Mouse (Mus musculus) embryonic facial prominence, embryonic 13.5 days (tissue): Measurements from ENCODE around the gene Phactr1. TPM values are rescaled to one million over a fixed set of nuclear protein-coding genes. Genes with fewer than 3 reads are reported as not detected.
"Not testable (repeated sequence)": the region's sequence is repeated elsewhere in the genome, so short reads cannot be mapped to it uniquely, and the experiment has no call there.

ENCODE experiments used
- ATAC-seq: fragments of 200-750 bp; cut with Nextera tagmentation; 2 replicates; pipeline ENCODE4 v1.8.0; 2017; ENCODE audit warnings: low read depth; ENCODE audit not compliant: insufficient number of reproducible peaks, insufficient read depth, low FRiP score, low TSS enrichment
- H3K27ac ChIP-seq: fragments of 300-500 bp; sonication (generic); 2 replicates; pipeline ENCODE4 v1.5.1; 2015; ENCODE audit warnings: moderate library complexity, mild to moderate bottlenecking, inconsistent platforms
- H3K27me3 ChIP-seq: fragments of 300-500 bp; sonication (generic); 2 replicates; pipeline ENCODE4 v1.6.1; 2015; ENCODE audit warnings: mild to moderate bottlenecking, inconsistent platforms
- H3K36me3 ChIP-seq: fragments of 300-500 bp; sonication (generic); 2 replicates; pipeline ENCODE4 v1.6.1; 2015; ENCODE audit warnings: mild to moderate bottlenecking, inconsistent platforms
- H3K4me1 ChIP-seq: fragments of 300-500 bp; sonication (generic); 2 replicates; pipeline ENCODE4 v1.6.1; 2015; ENCODE audit warnings: inconsistent platforms
- H3K4me2 ChIP-seq: fragments of 300-500 bp; sonication (generic); 2 replicates; pipeline ENCODE4 v1.6.1; 2015; ENCODE audit warnings: moderate library complexity, mild to moderate bottlenecking, inconsistent platforms
- H3K4me3 ChIP-seq: fragments of 300-500 bp; sonication (generic); 2 replicates; pipeline ENCODE4 v1.5.1; 2015; ENCODE audit warnings: mild to moderate bottlenecking, inconsistent platforms
- H3K9ac ChIP-seq: fragments of 300-500 bp; sonication (generic); 2 replicates; pipeline ENCODE4 v1.6.1; 2015; ENCODE audit warnings: mild to moderate bottlenecking, inconsistent platforms
- H3K9me3 ChIP-seq: fragments of 300-500 bp; sonication (generic); 2 replicates; pipeline ENCODE4 v1.6.1; 2016; ENCODE audit warnings: inconsistent platforms
- WGBS: fragments of 180-500 bp; shearing (Covaris S2); methylation state at CpG from one replicate; pipeline ENCODE4 v1.1.7; 2015; ENCODE audit warnings: mixed read lengths; 5-methylcytosine and 5-hydroxymethylcytosine counted together
- polyA plus RNA-seq: library from polyadenylated mRNA; unstranded; fragments of >200 nt; fragmentation: Nextera tagmentation; extraction: Ambion mirVana; gene quantifications from 2 replicates; pipeline ENCODE4 v1.2.1, GENCODE M21; 2015

Phactr1 gene
- polyA plus RNA-seq, 1 experiment from 2014 or later = 13.2 TPM

DNA sequence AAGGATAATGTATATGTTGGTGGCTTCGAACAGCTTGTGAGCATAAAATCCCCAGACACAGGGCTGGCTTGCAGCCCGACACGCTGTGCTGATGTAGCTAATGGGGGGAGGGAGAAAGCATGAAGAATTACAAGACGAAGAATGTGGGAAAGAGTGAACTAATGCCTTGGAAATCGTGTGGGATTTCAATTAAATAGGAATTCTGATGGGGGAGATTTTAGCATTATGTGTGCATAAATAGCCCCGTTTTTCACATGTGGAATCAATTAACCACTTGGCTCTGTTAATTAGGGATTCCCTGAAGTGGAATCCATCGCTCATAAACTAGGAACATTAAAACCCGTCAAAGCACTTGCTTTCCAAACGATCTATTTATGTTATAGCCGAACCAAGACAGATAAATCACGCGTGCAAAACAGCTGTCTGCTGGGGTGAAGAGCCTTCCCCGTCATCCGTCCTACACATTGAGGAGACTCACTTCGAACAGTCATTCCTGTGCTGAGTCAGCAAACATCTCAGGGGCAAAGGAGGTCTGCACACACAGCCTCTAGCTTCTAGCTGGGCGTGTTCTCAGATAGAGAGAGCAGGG is 254.2 kb downstream of the Phactr1 start:
- Histone ChIP-seq H3K9me3 (0 out of 2 replicates have a peak, but pooled peaks cover 4% of the 10 kb centered on the region), H3K9ac (no peak overlapping the region), H3K4me2 (peak overlapping the region; percentile 45), H3K4me1 (peaks cover 26% of the 10 kb centered on the region), H3K36me3 (no peaks in the 10 kb centered on the region), H3K27me3 (no peaks in the 10 kb centered on the region), H3K4me3 (no peak overlapping the region), H3K27ac (no peak overlapping the region; the same call in 1 of the 2 replicates)
- ATAC-seq = no peak
- WGBS = 25% methylated on average over 16 of the region's 16 CpGs

DNA sequence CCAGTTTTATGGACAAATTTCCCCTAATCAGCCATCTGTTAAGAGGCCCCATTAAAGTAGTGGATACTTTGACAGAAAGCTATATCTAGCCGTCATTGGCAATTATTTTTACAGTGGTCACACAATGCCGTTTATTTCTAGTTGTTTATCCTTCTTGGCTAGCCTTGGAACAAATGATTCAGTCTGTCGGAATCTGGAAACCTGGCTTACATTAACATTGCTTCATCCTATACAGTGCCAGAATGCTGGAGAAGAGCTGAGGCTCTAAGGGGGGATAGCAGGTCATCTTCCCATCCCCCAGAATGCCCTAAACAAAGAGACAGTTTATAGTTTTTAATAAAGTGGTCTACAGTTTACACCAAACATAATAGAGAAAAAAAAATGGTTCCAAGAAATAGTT is 257.4 kb downstream of the Phactr1 start:
- no peak overlapping the region for H3K4me2 ChIP-seq
- H3K4me1 ChIP-seq = peaks cover 12% of the 10 kb centered on the region
- H3K4me3 ChIP-seq = no peak overlapping the region
- H3K9ac ChIP-seq = no peak overlapping the region
- no peaks in the 10 kb centered on the region for H3K36me3 ChIP-seq
- no peaks in the 10 kb centered on the region for H3K27me3 ChIP-seq
- no peak for ATAC-seq
- WGBS = 65% methylated on average over 3 of the region's 3 CpGs
- H3K9me3 ChIP-seq = no peaks in the 10 kb centered on the region
- H3K27ac ChIP-seq = no peak overlapping the region

DNA sequence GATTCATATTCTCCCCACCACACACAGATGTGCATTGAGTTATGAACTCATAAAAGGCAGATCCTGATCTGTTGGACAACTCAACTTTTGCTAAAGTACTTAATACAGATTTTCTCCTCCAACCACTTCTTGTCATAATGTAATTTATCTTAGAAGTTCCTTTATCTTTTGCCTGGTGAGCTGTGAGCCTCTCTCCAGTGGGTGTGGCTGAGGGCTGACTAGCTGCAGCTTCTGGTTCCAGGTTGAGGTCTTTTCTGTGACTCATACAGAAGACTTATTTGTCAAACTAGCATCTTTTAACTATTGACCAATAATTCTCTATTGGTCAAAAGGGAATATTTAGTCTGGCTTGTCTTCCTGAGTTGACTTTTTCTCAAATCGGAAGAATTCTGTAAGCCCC is 257.9 kb downstream of the Phactr1 start:
- H3K27ac ChIP-seq = no peak overlapping the region
- ATAC-seq = no peak
- H3K27me3 ChIP-seq = no peaks in the 10 kb centered on the region
- no peaks in the 10 kb centered on the region for H3K9me3 ChIP-seq
- H3K4me1 ChIP-seq = peaks cover 12% of the 10 kb centered on the region
- H3K36me3 ChIP-seq = no peaks in the 10 kb centered on the region
- no peak overlapping the region for H3K4me2 ChIP-seq
- 89% methylated on average over 1 of the region's 1 CpGs for WGBS
- no peak overlapping the region for H3K9ac ChIP-seq
- H3K4me3 ChIP-seq = no peak overlapping the region

DNA sequence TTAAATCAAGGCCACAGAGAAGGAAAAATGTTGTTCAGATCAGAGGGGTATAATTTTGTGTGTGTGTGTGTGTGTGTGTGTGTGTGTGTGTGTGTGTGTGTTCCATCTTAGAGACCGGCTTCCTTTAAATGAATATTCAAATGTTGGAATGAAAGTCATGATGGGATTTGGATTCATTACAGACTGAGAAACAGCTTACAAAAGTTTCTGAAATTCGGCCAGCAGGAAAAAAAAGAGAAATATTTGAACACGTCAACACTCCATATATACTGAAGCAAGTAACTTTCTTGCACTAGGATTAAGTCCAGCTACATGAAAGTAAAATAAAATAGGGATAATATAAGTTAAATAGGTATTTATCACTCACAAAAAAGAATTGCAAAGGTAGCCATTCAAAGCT is 259.8 kb downstream of the Phactr1 start:
- no peak overlapping the region for H3K9ac ChIP-seq
- H3K36me3 ChIP-seq = no peaks in the 10 kb centered on the region
- no peak overlapping the region for H3K27ac ChIP-seq
- H3K4me3 ChIP-seq = no peak overlapping the region
- H3K4me1 ChIP-seq = no peaks in the 10 kb centered on the region
- WGBS = 75% methylated on average over 3 of the region's 3 CpGs
- no peaks in the 10 kb centered on the region for H3K9me3 ChIP-seq
- no peaks in the 10 kb centered on the region for H3K27me3 ChIP-seq
- ATAC-seq = no peak
- H3K4me2 ChIP-seq = no peak overlapping the region

DNA sequence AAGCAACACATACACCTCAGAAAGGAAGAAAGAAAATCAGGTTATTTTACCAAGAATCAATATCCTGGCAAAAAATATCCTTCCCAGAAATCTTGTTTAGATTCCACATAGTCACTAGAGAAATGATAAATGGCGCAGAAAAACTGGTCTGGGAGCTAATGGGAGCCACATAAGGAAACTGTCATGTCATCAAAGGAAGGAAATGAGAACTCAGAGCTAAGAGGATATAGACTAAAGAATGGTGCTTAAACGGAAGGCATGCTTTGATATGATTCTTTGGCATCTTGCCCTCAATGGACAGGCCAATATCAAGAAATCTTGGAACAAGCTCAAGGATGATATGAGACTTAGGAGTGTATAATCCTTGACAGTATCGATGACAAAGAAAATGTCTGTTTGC is 263.7 kb downstream of the Phactr1 start:
- Histone ChIP-seq H3K4me3 (no peak overlapping the region), H3K9ac (no peak overlapping the region), H3K9me3 (no peaks in the 10 kb centered on the region), H3K4me2 (no peak overlapping the region), H3K4me1 (peaks cover 3% of the 10 kb centered on the region; the same call in 1 of the 2 replicates), H3K27me3 (no peaks in the 10 kb centered on the region), H3K36me3 (no peaks in the 10 kb centered on the region), H3K27ac (no peak overlapping the region)
- 66% methylated on average over 3 of the region's 3 CpGs for WGBS
- ATAC-seq = no peak

DNA sequence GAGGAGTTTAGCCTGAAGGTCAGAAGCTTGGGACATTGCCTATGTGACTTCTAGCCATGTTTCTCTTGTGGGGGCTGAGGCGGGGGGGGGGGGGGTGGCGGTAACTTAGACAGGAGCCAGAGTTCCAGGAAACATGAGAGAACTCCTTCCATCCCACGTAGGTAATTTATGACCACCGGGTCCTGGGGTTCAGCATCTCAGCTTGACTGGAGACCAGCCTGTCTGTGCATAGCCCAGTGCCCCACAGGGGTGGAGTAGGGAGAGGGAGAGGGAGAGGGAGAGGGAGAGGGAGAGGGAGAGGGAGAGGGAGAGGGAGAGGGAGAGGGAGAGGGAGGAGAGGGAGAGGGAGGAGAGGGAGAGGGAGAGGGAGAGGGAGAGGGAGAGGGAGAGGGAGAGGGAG is 264.8 kb downstream of the Phactr1 start:
- H3K27ac ChIP-seq, H3K9me3 ChIP-seq, H3K4me3 ChIP-seq, H3K4me2 ChIP-seq, ATAC-seq, H3K36me3 ChIP-seq, H3K4me1 ChIP-seq, H3K27me3 ChIP-seq, H3K9ac ChIP-seq: not testable (repeated sequence)
- WGBS = 60% methylated on average over 4 of the region's 4 CpGs

DNA sequence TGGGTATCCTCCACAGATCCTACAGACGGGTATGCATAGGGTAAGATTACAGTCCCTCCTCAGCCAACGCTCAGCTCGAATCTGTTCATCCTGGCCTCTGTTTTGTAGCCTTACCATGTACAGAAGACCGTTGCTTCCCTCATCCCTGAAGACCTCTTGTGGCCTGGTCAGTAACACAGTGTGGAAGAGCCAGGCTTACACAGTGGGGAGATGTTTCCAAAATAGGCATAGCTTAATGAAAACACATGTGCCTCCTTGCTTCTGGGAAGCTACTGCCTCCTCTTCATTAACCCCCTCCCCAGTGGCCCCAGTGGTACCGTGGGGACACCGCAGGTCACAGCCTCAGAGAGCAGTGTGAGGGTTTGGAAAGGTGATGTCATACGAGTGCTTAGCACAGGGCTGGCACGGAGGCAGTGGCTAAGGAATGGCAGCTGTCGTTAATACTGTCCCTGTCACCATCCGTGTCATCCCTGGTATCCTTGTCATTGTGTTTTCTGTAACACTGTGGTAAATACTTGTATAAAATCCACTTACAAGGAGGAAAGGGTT is 268.4 kb downstream of the Phactr1 start:
- 0 out of 2 replicates have a peak, but pooled peaks have one; percentile 32 for ATAC-seq
- no peaks in the 10 kb centered on the region for H3K9me3 ChIP-seq
- H3K27me3 ChIP-seq = no peaks in the 10 kb centered on the region
- no peak overlapping the region for H3K27ac ChIP-seq
- H3K9ac ChIP-seq = no peak overlapping the region
- no peak overlapping the region for H3K4me2 ChIP-seq
- 63% methylated on average over 10 of the region's 10 CpGs for WGBS
- no peak overlapping the region for H3K4me3 ChIP-seq
- H3K36me3 ChIP-seq = no peaks in the 10 kb centered on the region
- peaks cover 16% of the 10 kb centered on the region; the same call in 1 of the 2 replicates for H3K4me1 ChIP-seq

DNA sequence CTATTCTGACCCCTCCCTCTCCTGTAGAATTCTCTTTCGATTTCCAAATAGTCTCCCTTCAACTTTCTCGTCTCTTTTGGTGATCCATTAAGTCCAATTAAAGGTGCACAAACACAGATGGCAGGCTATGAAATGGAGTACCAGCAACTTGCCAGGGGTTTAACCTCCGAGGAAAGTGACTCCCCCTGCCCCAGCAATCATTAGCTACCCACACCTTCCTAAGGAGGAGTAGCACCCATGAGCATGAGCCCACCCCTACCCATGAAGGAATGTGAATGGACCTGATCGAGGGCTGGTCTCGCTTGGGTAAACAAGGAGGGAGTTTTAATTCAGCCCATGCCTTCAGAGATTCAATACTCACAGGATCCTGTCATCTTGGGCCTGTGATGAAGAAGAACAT is 268.9 kb downstream of the Phactr1 start:
- Histone ChIP-seq H3K4me1 (peaks cover 16% of the 10 kb centered on the region; the same call in 1 of the 2 replicates), H3K4me3 (no peak overlapping the region), H3K9me3 (no peaks in the 10 kb centered on the region), H3K4me2 (no peak overlapping the region), H3K27me3 (no peaks in the 10 kb centered on the region), H3K27ac (no peak overlapping the region), H3K36me3 (no peaks in the 10 kb centered on the region), H3K9ac (no peak overlapping the region)
- 64% methylated on average over 5 of the region's 5 CpGs for WGBS
- ATAC-seq = no peak

DNA sequence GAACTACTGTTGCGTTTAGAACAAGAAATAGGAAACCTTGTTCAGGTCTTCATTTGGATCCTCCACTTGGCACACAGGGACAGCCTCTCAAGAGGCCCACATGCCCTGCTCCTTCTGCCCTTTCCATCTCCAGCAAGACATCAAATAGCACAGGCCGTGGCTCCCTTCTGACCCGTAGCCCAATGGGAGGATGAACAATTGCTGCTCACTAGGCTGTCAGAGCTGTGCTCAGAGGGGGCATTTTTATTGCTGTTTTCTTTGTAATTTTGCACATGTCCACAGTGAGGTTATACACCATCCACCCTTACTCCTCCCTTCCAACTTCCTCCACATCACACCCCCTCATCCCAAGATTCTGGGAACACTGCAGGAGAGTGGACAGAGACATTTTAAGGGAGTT is 269.6 kb downstream of the Phactr1 start:
- H3K9me3 ChIP-seq = no peaks in the 10 kb centered on the region
- no peak overlapping the region for H3K4me3 ChIP-seq
- H3K4me2 ChIP-seq = no peak overlapping the region
- H3K4me1 ChIP-seq = peaks cover 16% of the 10 kb centered on the region; the same call in 1 of the 2 replicates
- no peaks in the 10 kb centered on the region for H3K27me3 ChIP-seq
- no peaks in the 10 kb centered on the region for H3K36me3 ChIP-seq
- H3K9ac ChIP-seq = no peak overlapping the region
- 87% methylated on average over 3 of the region's 3 CpGs for WGBS
- ATAC-seq = no peak
- H3K27ac ChIP-seq = no peak overlapping the region

DNA sequence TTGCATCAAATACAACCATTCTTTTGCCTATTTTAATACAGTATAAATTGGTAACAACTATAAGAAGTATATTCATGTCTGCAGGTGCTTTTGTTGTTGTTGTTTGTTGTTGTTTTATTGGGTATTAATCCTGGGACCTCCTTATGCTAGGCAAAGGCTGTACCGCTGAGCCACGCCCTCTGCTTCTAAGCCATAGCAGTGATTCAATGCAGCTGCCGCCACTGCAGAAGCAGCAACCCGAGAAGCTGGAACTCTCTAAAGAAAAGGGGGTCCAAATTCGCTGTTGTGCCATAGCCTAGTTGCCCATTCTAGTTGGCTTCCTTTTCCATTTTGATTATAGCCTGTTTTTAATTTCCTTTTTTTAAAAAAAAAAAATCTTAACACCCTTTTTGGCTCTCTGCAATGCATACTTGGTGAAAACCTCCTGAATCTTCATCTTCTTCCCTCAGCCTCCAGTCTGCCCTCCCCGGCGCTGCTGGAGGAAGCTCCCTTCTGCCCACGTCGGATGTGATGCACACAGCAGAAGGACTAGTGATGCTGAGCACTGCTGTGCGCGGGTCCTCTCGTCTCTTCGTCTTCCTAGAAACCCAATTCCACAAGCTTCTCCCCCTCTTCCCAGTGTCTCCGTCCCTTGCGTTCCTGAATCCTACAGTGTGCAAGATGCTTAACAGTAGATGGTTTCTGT is 271.8 kb downstream of the Phactr1 start:
- Histone ChIP-seq H3K27ac (no peak overlapping the region), H3K9me3 (no peaks in the 10 kb centered on the region), H3K36me3 (no peaks in the 10 kb centered on the region), H3K27me3 (no peaks in the 10 kb centered on the region), H3K9ac (no peak overlapping the region), H3K4me3 (no peak overlapping the region), H3K4me2 (no peak overlapping the region), H3K4me1 (peaks cover 16% of the 10 kb centered on the region; the same call in 1 of the 2 replicates)
- ATAC-seq = no peak
- WGBS = 53% methylated on average over 15 of the region's 15 CpGs

DNA sequence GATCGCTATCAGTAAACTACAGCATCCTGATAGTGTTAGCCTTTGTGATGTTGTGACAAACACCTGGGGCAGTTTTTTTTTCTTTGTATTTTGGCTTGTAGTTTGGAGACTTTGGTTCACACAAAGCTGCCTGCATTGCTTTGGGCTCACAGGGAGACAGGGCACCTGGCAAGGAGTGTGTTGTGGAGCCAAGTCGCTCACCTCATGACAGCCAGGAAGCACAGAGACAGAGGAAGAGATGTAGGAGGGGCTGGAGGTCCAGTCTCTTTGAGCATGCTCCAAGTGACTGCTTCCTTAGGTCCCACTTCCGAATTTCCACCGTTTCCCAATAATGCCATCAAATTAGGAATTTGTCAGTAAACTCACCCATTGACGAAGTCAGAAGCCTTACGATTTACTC is 272.6 kb downstream of the Phactr1 start:
- no peaks in the 10 kb centered on the region for H3K36me3 ChIP-seq
- no peak overlapping the region for H3K4me3 ChIP-seq
- H3K27ac ChIP-seq = no peak overlapping the region
- H3K4me2 ChIP-seq = no peak overlapping the region
- H3K9me3 ChIP-seq = no peaks in the 10 kb centered on the region
- ATAC-seq = no peak
- WGBS = 90% methylated on average over 6 of the region's 6 CpGs
- no peaks in the 10 kb centered on the region for H3K27me3 ChIP-seq
- peaks cover 20% of the 10 kb centered on the region; the same call in 1 of the 2 replicates for H3K4me1 ChIP-seq
- no peak overlapping the region for H3K9ac ChIP-seq

DNA sequence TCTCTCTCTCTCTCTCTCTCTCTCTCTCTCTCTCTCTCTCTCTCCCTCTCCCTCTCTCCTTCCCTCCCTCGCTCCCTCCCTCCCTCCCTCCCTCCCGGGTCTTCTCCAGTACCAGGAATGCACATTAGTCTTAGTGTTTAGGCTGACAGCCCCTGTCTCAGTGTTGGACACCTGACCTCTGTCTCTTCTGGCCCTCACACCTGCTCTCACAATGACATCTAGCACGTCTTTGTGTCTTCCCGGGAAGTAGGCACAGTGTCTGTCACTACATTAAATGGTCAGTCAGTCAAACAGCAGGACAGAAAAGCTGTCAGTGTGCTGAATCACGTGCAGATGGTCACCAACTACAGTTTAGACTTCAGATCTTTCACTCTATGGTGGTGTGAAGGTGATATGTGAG is 273.7 kb downstream of the Phactr1 start:
- H3K27ac ChIP-seq = no peak overlapping the region
- H3K36me3 ChIP-seq = no peaks in the 10 kb centered on the region
- no peak overlapping the region for H3K9ac ChIP-seq
- ATAC-seq = no peak
- 70% methylated on average over 5 of the region's 5 CpGs for WGBS
- peaks cover 17% of the 10 kb centered on the region; the same call in 1 of the 2 replicates for H3K4me1 ChIP-seq
- no peak overlapping the region for H3K4me2 ChIP-seq
- no peaks in the 10 kb centered on the region for H3K9me3 ChIP-seq
- H3K27me3 ChIP-seq = no peaks in the 10 kb centered on the region
- H3K4me3 ChIP-seq = no peak overlapping the region
